Mouse (Mus musculus) olfactory bulb, adult 2 months (tissue): Measurements from ENCODE around the gene Olfr1427. TPM values are rescaled to one million over a fixed set of nuclear protein-coding genes. Genes with fewer than 3 reads are reported as not detected.
"Not testable (repeated sequence)": the region's sequence is repeated elsewhere in the genome, so short reads cannot be mapped to it uniquely, and the experiment has no call there.

Experiments
- H3K27ac ChIP-seq: fragments of 200-500 bp; 2 replicates; pipeline ENCODE4 v1.5.1; 2012; ENCODE audit warnings: low read depth, low read length; ENCODE audit not compliant: insufficient read depth
- H3K4me1 ChIP-seq: fragments of 200-500 bp; 2 replicates; pipeline ENCODE4 v1.6.1; 2012; ENCODE audit warnings: low read length; ENCODE audit not compliant: control insufficient read depth, insufficient read depth
- H3K4me3 ChIP-seq: fragments of 200-500 bp; 2 replicates; pipeline ENCODE4 v1.5.1; 2012; ENCODE audit warnings: mild to moderate bottlenecking, low read depth, low read length, moderate library complexity; ENCODE audit not compliant: insufficient read depth
- WGBS: fragments of 180-500 bp; shearing (Covaris S2); methylation state at CpG from one replicate; pipeline ENCODE4 v1.1.7; 2018; 5-methylcytosine and 5-hydroxymethylcytosine counted together
- polyA plus RNA-seq: library from polyadenylated mRNA; stranded (reverse); fragments of >200 nt; gene quantifications from 2 replicates; pipeline ENCODE4 v1.2.4, GENCODE M21; 2012; ENCODE audit warnings: low replicate concordance; ENCODE audit not compliant: missing spikeins, insufficient read depth, insufficient read length

The Olfr1427 gene
- polyA plus RNA-seq, 1 experiment = not detected

- H3K4me1 ChIP-seq, H3K4me3 ChIP-seq, H3K27ac ChIP-seq: not testable (repeated sequence)
- 82% methylated on average over 1 of the region's 1 CpGs for WGBS
These were observed 40.6 kb downstream of the Olfr1427 start, which contains the start of gene Olfr1424 for GRCm38 (mm10) chr19:12062582-12062981. TSS of gene Olfr1424 (minus strand) at chr19:12062682.

Other genes starting within 250 kb of the Olfr1427 start
- gene Olfr1418, start 242.3 kb downstream of the Olfr1427 start, polyA plus RNA-seq = not detected in 2 replicates
- gene Olfr1419, start 228.2 kb downstream of the Olfr1427 start, polyA plus RNA-seq = not detected in 2 replicates
- not detected in 2 replicates for gene Olfr1420, start 216.8 kb downstream of the Olfr1427 start, polyA plus RNA-seq
- gene Patl1, start 190.9 kb downstream of the Olfr1427 start, polyA plus RNA-seq = not detected in 2 replicates
- gene Osbp, start 137.4 kb downstream of the Olfr1427 start, polyA plus RNA-seq = 158 TPM in 1 of 2 replicates, not detected in the other
- not detected in 2 replicates for gene Olfr1423, start 62.0 kb downstream of the Olfr1427 start, polyA plus RNA-seq
- not detected in 2 replicates for gene Olfr1424, start 40.7 kb downstream of the Olfr1427 start, polyA plus RNA-seq
- gene Olfr1425, start 25.6 kb downstream of the Olfr1427 start, polyA plus RNA-seq = not detected in 2 replicates
- not detected in 2 replicates for gene Olfr1426, start 11.3 kb downstream of the Olfr1427 start, polyA plus RNA-seq
- gene Olfr1428, start 12.6 kb upstream of the Olfr1427 start, polyA plus RNA-seq = not detected in 2 replicates
- not detected in 2 replicates for gene Olfr76, start 19.9 kb upstream of the Olfr1427 start, polyA plus RNA-seq
- gene Olfr1555-ps1, start 66.8 kb upstream of the Olfr1427 start, polyA plus RNA-seq = not detected in 2 replicates
- not detected in 2 replicates for gene Olfr1431, start 97.3 kb upstream of the Olfr1427 start, polyA plus RNA-seq
- gene Olfr1432, start 129.3 kb upstream of the Olfr1427 start, polyA plus RNA-seq = not detected in 2 replicates
- not detected in 2 replicates for gene Olfr262, start 138.3 kb upstream of the Olfr1427 start, polyA plus RNA-seq
- not detected in 2 replicates for gene Olfr235, start 157.7 kb upstream of the Olfr1427 start, polyA plus RNA-seq
- gene Olfr1434, start 176.5 kb upstream of the Olfr1427 start, polyA plus RNA-seq = not detected in 2 replicates
- not detected in 2 replicates for gene Olfr1436, start 195.8 kb upstream of the Olfr1427 start, polyA plus RNA-seq
- gene Olfr1437, start 221.8 kb upstream of the Olfr1427 start, polyA plus RNA-seq = not detected in 2 replicates
- gene Olfr1438-ps1, start 232.6 kb upstream of the Olfr1427 start, polyA plus RNA-seq = not detected in 2 replicates